Mouse (Mus musculus) B cell, adult 62 days (primary cell): ENCODE data around the gene 5730480H06Rik. TPM values are rescaled to one million over a fixed set of nuclear protein-coding genes. Genes with fewer than 3 reads are reported as not detected.

Experiments
- total RNA-seq: library from RNA; stranded (reverse); gene quantifications from 4 replicates; pipeline ENCODE4 v1.2.4, GENCODE M21; 2023

The 5730480H06Rik gene
- total RNA-seq: 18.6 to 27.3 TPM (median 21.8 TPM) in 4 replicates

GRCm38 (mm10) chr5:48327652-48328051 lies at the start of gene 5730480H06Rik:
5730480H06Rik (plus strand) TSS chr5:48327952.

